Mouse (Mus musculus) embryonic facial prominence, embryonic 12.5 days (tissue): ENCODE data around the gene Cnppd1. TPM values are rescaled to one million over a fixed set of nuclear protein-coding genes. Genes with fewer than 3 reads are reported as not detected.

Experiments
- ATAC-seq: fragments of 200-750 bp; cut with Nextera tagmentation; 2 replicates; pipeline ENCODE4 v1.8.0; 2017; ENCODE audit not compliant: insufficient number of reproducible peaks, insufficient read depth, low FRiP score, low TSS enrichment
- H3K27ac ChIP-seq: fragments of 300-500 bp; sonication (generic); 2 replicates; pipeline ENCODE4 v1.5.1; 2016; ENCODE audit warnings: mild to moderate bottlenecking
- H3K27me3 ChIP-seq: fragments of 300-500 bp; sonication (generic); 2 replicates; pipeline ENCODE4 v1.6.1; 2016; ENCODE audit warnings: mild to moderate bottlenecking, moderate library complexity
- H3K36me3 ChIP-seq: fragments of 300-500 bp; sonication (generic); 2 replicates; pipeline ENCODE4 v1.6.1; 2016; ENCODE audit warnings: mild to moderate bottlenecking
- H3K4me1 ChIP-seq: fragments of 300-500 bp; sonication (generic); 2 replicates; pipeline ENCODE4 v1.6.1; 2016
- H3K4me2 ChIP-seq: fragments of 300-500 bp; sonication (generic); replicated peaks from 2 replicates; pipeline ENCODE4 v1.6.1; 2016; ENCODE audit warnings: mild to moderate bottlenecking, moderate library complexity
- H3K4me3 ChIP-seq: fragments of 300-500 bp; sonication (generic); 2 replicates; pipeline ENCODE4 v1.5.1; 2016; ENCODE audit warnings: mild to moderate bottlenecking
- H3K9ac ChIP-seq: fragments of 300-500 bp; sonication (generic); 2 replicates; pipeline ENCODE4 v1.6.1; 2016; ENCODE audit warnings: mild to moderate bottlenecking, moderate library complexity
- H3K9me3 ChIP-seq: fragments of 300-500 bp; sonication (generic); 2 replicates; pipeline ENCODE4 v1.6.1; 2016; ENCODE audit warnings: mild to moderate bottlenecking, moderate library complexity
- WGBS: fragments of 180-500 bp; shearing (Covaris S2); methylation state at CpG from one replicate; pipeline ENCODE4 v1.1.7; 2016; 5-methylcytosine and 5-hydroxymethylcytosine counted together
- polyA plus RNA-seq: library from polyadenylated mRNA; unstranded; fragments of >200 nt; fragmentation: Nextera tagmentation; extraction: Ambion mirVana; gene quantifications from 2 replicates; pipeline ENCODE4 v1.2.1, GENCODE M21; 2016

Gene Cnppd1
- polyA plus RNA-seq, 1 experiment from 2014 or later = 45.1 TPM

GRCm38 (mm10) chr1:75141486-75142190 lies 873 bp downstream of the Cnppd1 start:
- Histone ChIP-seq H3K4me1 (peaks cover 15% of the 10 kb centered on the region), H3K9me3 (no peaks in the 10 kb centered on the region), H3K4me2 (peak overlapping the region; percentile 92), H3K36me3 (peaks cover 54% of the 10 kb centered on the region), H3K27ac (peak overlapping the region; percentile 97), H3K9ac (peak overlapping the region; percentile 92), H3K4me3 (peak overlapping the region; percentile 91), H3K27me3 (no peaks in the 10 kb centered on the region)
- under 1% methylated on average over 53 of the region's 53 CpGs for WGBS
- ATAC-seq = no peak; the same call in 1 of the 2 replicates

GRCm38 (mm10) chr1:75140601-75141190 lies 1.8 kb downstream of the Cnppd1 start:
- WGBS = 61% methylated on average over 4 of the region's 4 CpGs
- Histone ChIP-seq H3K27ac (no peak overlapping the region), H3K9me3 (no peaks in the 10 kb centered on the region), H3K36me3 (peaks cover 54% of the 10 kb centered on the region), H3K4me3 (peak overlapping the region; percentile 91), H3K4me2 (peak overlapping the region; percentile 92), H3K4me1 (peaks cover 15% of the 10 kb centered on the region), H3K27me3 (no peaks in the 10 kb centered on the region), H3K9ac (peak overlapping the region; percentile 92)
- no peak for ATAC-seq

GRCm38 (mm10) chr1:75138448-75138847 lies 4.1 kb downstream of the Cnppd1 start:
- Histone ChIP-seq H3K9me3 (no peaks in the 10 kb centered on the region), H3K9ac (no peak overlapping the region), H3K27me3 (no peaks in the 10 kb centered on the region), H3K36me3 (peaks cover 47% of the 10 kb centered on the region), H3K4me2 (no peak overlapping the region), H3K4me1 (peaks cover 11% of the 10 kb centered on the region), H3K27ac (no peak overlapping the region), H3K4me3 (no peak overlapping the region)
- 94% methylated on average over 2 of the region's 2 CpGs for WGBS
- no peak for ATAC-seq

- peaks cover 47% of the 10 kb centered on the region for H3K36me3 ChIP-seq
- no peak overlapping the region for H3K9ac ChIP-seq
- no peak overlapping the region for H3K4me2 ChIP-seq
- H3K9me3 ChIP-seq = no peaks in the 10 kb centered on the region
- H3K4me3 ChIP-seq = no peak overlapping the region
- WGBS = 78% methylated on average over 3 of the region's 3 CpGs
- H3K27ac ChIP-seq = no peak overlapping the region
- ATAC-seq = no peak
- no peaks in the 10 kb centered on the region for H3K27me3 ChIP-seq
- H3K4me1 ChIP-seq = peaks cover 11% of the 10 kb centered on the region
These were observed 5.8 kb downstream of the Cnppd1 start for GRCm38 (mm10) chr1:75136730-75137129.

- ATAC-seq = no peak
- 82% methylated on average over 6 of the region's 6 CpGs for WGBS
- no peak overlapping the region for H3K9ac ChIP-seq
- no peak overlapping the region for H3K27ac ChIP-seq
- H3K4me2 ChIP-seq = no peak overlapping the region
- H3K27me3 ChIP-seq = no peaks in the 10 kb centered on the region
- peaks cover 47% of the 10 kb centered on the region for H3K36me3 ChIP-seq
- H3K4me1 ChIP-seq = peaks cover 11% of the 10 kb centered on the region
- no peaks in the 10 kb centered on the region for H3K9me3 ChIP-seq
- no peak overlapping the region for H3K4me3 ChIP-seq
These were observed 6.2 kb downstream of the Cnppd1 start for GRCm38 (mm10) chr1:75136293-75136692.

- Histone ChIP-seq H3K36me3 (peaks cover 36% of the 10 kb centered on the region), H3K4me3 (no peak within 1 kb of the TSS), H3K27me3 (no peaks in the 10 kb centered on the region; the same call in 1 of the 2 replicates), H3K27ac (no peak within 1 kb of the TSS), H3K9ac (no peak within 1 kb of the TSS), H3K4me2 (no peak within 1 kb of the TSS), H3K4me1 (no peaks in the 10 kb centered on the region), H3K9me3 (no peaks in the 10 kb centered on the region)
- no peak for ATAC-seq
- WGBS = 66% methylated on average over 12 of the region's 12 CpGs
These were observed 8.9 kb downstream of the Cnppd1 start, which contains the start of gene Slc23a3 for GRCm38 (mm10) chr1:75133421-75134207. Gene Slc23a3, minus strand, starts transcription at chr1:75133890.

GRCm38 (mm10) chr1:75128641-75129040 lies 13.9 kb downstream of the Cnppd1 start:
- Histone ChIP-seq H3K9me3 (no peaks in the 10 kb centered on the region), H3K4me3 (no peak overlapping the region), H3K4me1 (0 out of 2 replicates have a peak, but pooled peaks cover 4% of the 10 kb centered on the region), H3K36me3 (no peaks in the 10 kb centered on the region), H3K27me3 (no peaks in the 10 kb centered on the region; the same call in 1 of the 2 replicates), H3K4me2 (no peak overlapping the region), H3K27ac (no peak overlapping the region), H3K9ac (no peak overlapping the region)
- no peak for ATAC-seq
- 80% methylated on average over 3 of the region's 3 CpGs for WGBS

- no peak for ATAC-seq
- H3K4me3 ChIP-seq = peak overlapping the region; percentile 54
- peak overlapping the region; percentile 97; the same call in 1 of the 2 replicates for H3K27ac ChIP-seq
- no peaks in the 10 kb centered on the region for H3K36me3 ChIP-seq
- H3K27me3 ChIP-seq = no peaks in the 10 kb centered on the region; the same call in 1 of the 2 replicates
- peak overlapping the region; percentile 53 for H3K4me2 ChIP-seq
- WGBS = 31% methylated on average over 5 of the region's 5 CpGs
- H3K9me3 ChIP-seq = no peaks in the 10 kb centered on the region
- H3K4me1 ChIP-seq = 0 out of 2 replicates have a peak, but pooled peaks cover 4% of the 10 kb centered on the region
- peak overlapping the region; percentile 53; the same call in 1 of the 2 replicates for H3K9ac ChIP-seq
These were observed 17.1 kb downstream of the Cnppd1 start for GRCm38 (mm10) chr1:75125418-75125817.

- Histone ChIP-seq H3K4me1 (0 out of 2 replicates have a peak, but pooled peaks cover 4% of the 10 kb centered on the region), H3K36me3 (no peaks in the 10 kb centered on the region), H3K9ac (peak within 1 kb of the TSS; percentile 53), H3K4me3 (peak within 1 kb of the TSS; percentile 54), H3K27me3 (no peaks in the 10 kb centered on the region), H3K4me2 (peak within 1 kb of the TSS; percentile 53), H3K9me3 (no peaks in the 10 kb centered on the region), H3K27ac (peak within 1 kb of the TSS; percentile 97)
- ATAC-seq = peak; percentile 89
- 1% methylated on average over 56 of the region's 56 CpGs for WGBS
These were observed 17.9 kb downstream of the Cnppd1 start, which contains the start of gene Nhej1 for GRCm38 (mm10) chr1:75124346-75125321. Gene Nhej1, minus strand, starts transcription at chr1:75125200.

- no peak overlapping the region for H3K27ac ChIP-seq
- H3K4me3 ChIP-seq = no peak overlapping the region
- 0 out of 2 replicates have a peak, but pooled peaks cover 4% of the 10 kb centered on the region for H3K4me1 ChIP-seq
- no peaks in the 10 kb centered on the region for H3K27me3 ChIP-seq
- no peaks in the 10 kb centered on the region for H3K36me3 ChIP-seq
- no peak overlapping the region for H3K4me2 ChIP-seq
- H3K9ac ChIP-seq = no peak overlapping the region
- ATAC-seq = no peak
- WGBS = 84% methylated on average over 3 of the region's 3 CpGs
- no peaks in the 10 kb centered on the region for H3K9me3 ChIP-seq
These were observed 20.3 kb downstream of the Cnppd1 start for GRCm38 (mm10) chr1:75122211-75122610.
